17 mouse cellular contexts compared by ENCODE assay signal in genomic region chr9:8454557-8454956, GRCm38 (mm10).
DNase-seq lines count a peak whose midpoint lies in the region; ATAC-seq and TF ChIP-seq lines count a peak whose summit lies in the region.
"Had no signal": no experiment of that assay in that cellular context is flagged by ENCODE, and none has a peak within 500 bp of the region (broad histone marks: within the 10 kb centered on the region; RNA-seq: fewer than 3 reads in every experiment).

No protein-coding gene starts in this region.

- peak; percentile 52 for DNase-seq in heart, adult 11 months
- DNase-seq in heart, postnatal 10 days = no peak
- peak; percentile 69 for DNase-seq in kidney, postnatal 0 days (ENCODE audit: low spot score)
- DNase-seq in kidney, adult 18-20 months = no peak
- no peak for DNase-seq in neural tube, embryonic 11.5 days (ENCODE audit: low spot score)
- DNase-seq in neural tube, embryonic 10.5 days (ENCODE audit: extremely low spot score, low spot score) = no peak
- no peak for DNase-seq in spleen, postnatal 4 days (ENCODE audit: low spot score in 2 of 2)
- DNase-seq: cerebellum, postnatal 25 days; gastrocnemius, postnatal 25 days; liver; thymus, postnatal 25 days had no signal

- H3K4me1 ChIP-seq in kidney, postnatal 0 days (replicated peaks; ENCODE audit: insufficient read depth, low read length) = no peaks in the 10 kb centered on the region
- H3K4me1 ChIP-seq in neural tube, embryonic 11.5 days (ENCODE audit: control insufficient read depth, insufficient read depth, low read length) = no peaks in the 10 kb centered on the region
- H3K4me1 ChIP-seq: embryonic facial prominence, embryonic 15.5 days; heart, embryonic 15.5 days; intestine, embryonic 15.5 days had no signal

- no peak overlapping the region for H3K9ac ChIP-seq in kidney, postnatal 0 days (ENCODE audit: low read depth, low read length)
- H3K9ac ChIP-seq in neural tube, embryonic 11.5 days (ENCODE audit: low read length) = no peak overlapping the region
- H3K9ac ChIP-seq: embryonic facial prominence, embryonic 15.5 days; heart, embryonic 15.5 days; intestine, embryonic 15.5 days had no signal

- TF ChIP-seq CTCF in kidney, postnatal 0 days (IDR thresholded peaks at IDR 0.05; ENCODE audit: low read depth) = no peak

- no peaks in the 10 kb centered on the region for H3K9me3 ChIP-seq in kidney, postnatal 0 days (replicated peaks; ENCODE audit: low read length)
- H3K9me3 ChIP-seq in neural tube, embryonic 11.5 days (ENCODE audit: control insufficient read depth, low read length) = no peaks in the 10 kb centered on the region
- H3K9me3 ChIP-seq: embryonic facial prominence, embryonic 15.5 days; heart, embryonic 15.5 days; intestine, embryonic 15.5 days had no signal

- no peak overlapping the region for H3K27ac ChIP-seq in kidney, postnatal 0 days
- H3K27ac ChIP-seq in neural tube, embryonic 11.5 days (ENCODE audit: low read depth, low read length) = no peak overlapping the region
- H3K27ac ChIP-seq: embryonic facial prominence, embryonic 15.5 days; heart, embryonic 15.5 days; intestine, embryonic 15.5 days had no signal

- no peaks in the 10 kb centered on the region for H3K36me3 ChIP-seq in kidney, postnatal 0 days (ENCODE audit: insufficient read depth, low read length)
- no peaks in the 10 kb centered on the region for H3K36me3 ChIP-seq in neural tube, embryonic 11.5 days (ENCODE audit: control insufficient read depth, insufficient read depth, low read length)
- H3K36me3 ChIP-seq: embryonic facial prominence, embryonic 15.5 days; heart, embryonic 15.5 days; intestine, embryonic 15.5 days had no signal

- no peaks in the 10 kb centered on the region for H3K27me3 ChIP-seq in kidney, postnatal 0 days (ENCODE audit: insufficient read depth, low read length)
- H3K27me3 ChIP-seq in neural tube, embryonic 11.5 days (ENCODE audit: control insufficient read depth, insufficient read depth, low read length) = no peaks in the 10 kb centered on the region
- H3K27me3 ChIP-seq: embryonic facial prominence, embryonic 15.5 days; heart, embryonic 15.5 days; intestine, embryonic 15.5 days had no signal

- H3K4me2 ChIP-seq in kidney, postnatal 0 days (ENCODE audit: low read length) = no peak overlapping the region
- H3K4me2 ChIP-seq in neural tube, embryonic 11.5 days (ENCODE audit: low read depth) = no peak overlapping the region
- H3K4me2 ChIP-seq: embryonic facial prominence, embryonic 15.5 days; heart, embryonic 15.5 days; intestine, embryonic 15.5 days had no signal

- H3K4me3 ChIP-seq in kidney, postnatal 0 days (replicated peaks; ENCODE audit: low read depth, low read length) = no peak overlapping the region
- no peak overlapping the region for H3K4me3 ChIP-seq in neural tube, embryonic 11.5 days (ENCODE audit: low read depth, low read length)
- H3K4me3 ChIP-seq: embryonic facial prominence, embryonic 15.5 days; heart, embryonic 15.5 days; intestine, embryonic 15.5 days had no signal

- 0 out of 2 replicates have a peak, but pooled peaks have one; percentile 59 for ATAC-seq in kidney, postnatal 0 days (replicated peaks; ENCODE audit: low FRiP score, low read depth)
- 0 out of 2 replicates have a peak, but pooled peaks have one; percentile 48 for ATAC-seq in neural tube, embryonic 11.5 days (ENCODE audit: insufficient read depth, low FRiP score, low TSS enrichment)
- ATAC-seq: forebrain, embryonic 16.5 days; intestine, embryonic 15.5 days; lung, postnatal 0 days; midbrain, embryonic 16.5 days had no signal

- intact Hi-C loops in heart, postnatal 10 days (cut with DNase I) = no loop called here

Comparison
In these comparisons a context has a peak if more than half of its experiments do, and no peak if none do; other contexts are left out.
1. DNase-seq: peak in heart, adult 11 months (single experiment) and kidney, postnatal 0 days (single experiment); none in heart, postnatal 10 days (0 of 2), kidney, adult 18-20 months (single experiment), neural tube, embryonic 11.5 days (single experiment), neural tube, embryonic 10.5 days (single experiment) and spleen, postnatal 4 days (0 of 2).